Mouse (Mus musculus): Measurements from ENCODE around the gene Hist1h3c. TPM values are rescaled to one million over a fixed set of nuclear protein-coding genes. Genes with fewer than 3 reads are reported as not detected.

Gene Hist1h3c
- polyA plus RNA-seq, 1 experiment = 1.2 TPM

DNA sequence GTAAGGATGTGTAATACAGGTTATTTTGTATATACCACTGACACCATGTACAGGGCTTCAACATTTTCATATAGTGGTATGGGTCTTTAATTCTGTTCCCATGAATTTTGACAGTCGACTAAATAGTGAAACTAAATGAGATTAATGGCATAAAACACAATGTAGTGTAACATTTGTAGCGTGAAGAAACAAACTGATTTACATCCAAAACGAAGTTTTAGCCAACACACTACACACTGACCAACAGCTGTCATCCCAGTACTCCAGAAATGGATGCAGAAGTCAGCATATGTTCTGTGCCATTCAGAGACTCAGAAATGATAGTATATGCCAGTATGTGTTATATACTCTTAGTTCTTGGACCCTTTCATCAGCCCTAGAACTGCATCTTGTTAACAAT lies 12.5 kb upstream of the Hist1h3c start:
- Histone ChIP-seq H3K4me3 (ENCODE audit: insufficient read depth, low read length) (no peak overlapping the region), H3K27ac (ENCODE audit: insufficient read depth, low read depth, low read length) (no peak overlapping the region), H3K4me1 (ENCODE audit: control insufficient read depth, insufficient read depth, low read length) (peaks cover 17% of the 10 kb centered on the region)
- TF ChIP-seq CTCF (IDR thresholded peaks at IDR 0.05; ENCODE audit: low read depth, low read length) (no peak), POLR2A (IDR thresholded peaks at IDR 0.05; ENCODE audit: borderline replicate concordance, low read depth, low read length) (no peak)

DNA sequence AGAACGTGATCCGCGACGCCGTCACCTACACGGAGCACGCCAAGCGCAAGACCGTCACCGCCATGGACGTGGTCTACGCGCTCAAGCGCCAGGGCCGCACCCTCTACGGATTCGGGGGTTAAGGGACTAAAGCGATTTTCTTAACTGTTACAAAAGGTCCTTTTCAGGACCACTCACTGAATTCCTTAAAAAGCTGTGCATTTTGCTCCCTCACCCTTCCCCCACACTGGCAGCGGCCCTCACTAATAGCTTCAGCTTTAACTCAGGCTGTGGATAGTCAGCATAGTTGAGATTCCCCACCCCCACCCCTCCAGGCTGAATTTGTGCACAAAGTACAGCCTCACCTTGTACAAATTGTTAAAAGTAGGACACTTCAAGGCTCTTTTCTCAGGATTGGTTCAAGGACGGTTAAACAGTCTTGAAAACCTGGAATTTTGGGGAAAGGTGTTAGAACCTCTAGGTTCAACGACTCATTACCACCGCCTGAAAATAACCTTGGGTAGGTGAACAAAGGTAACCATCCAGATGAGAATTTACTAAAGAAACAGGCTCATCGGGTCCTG lies 11.9 kb upstream of the Hist1h3c start:
- TF ChIP-seq CTCF (IDR thresholded peaks at IDR 0.05; ENCODE audit: low read depth, low read length) = no peak
- Histone ChIP-seq H3K4me1 (ENCODE audit: control insufficient read depth, insufficient read depth, low read length) (peaks cover 14% of the 10 kb centered on the region), H3K4me3 (ENCODE audit: insufficient read depth, low read length) (peak overlapping the region; percentile 48), H3K27ac (ENCODE audit: insufficient read depth, low read depth, low read length) (peak overlapping the region; percentile 57)

DNA sequence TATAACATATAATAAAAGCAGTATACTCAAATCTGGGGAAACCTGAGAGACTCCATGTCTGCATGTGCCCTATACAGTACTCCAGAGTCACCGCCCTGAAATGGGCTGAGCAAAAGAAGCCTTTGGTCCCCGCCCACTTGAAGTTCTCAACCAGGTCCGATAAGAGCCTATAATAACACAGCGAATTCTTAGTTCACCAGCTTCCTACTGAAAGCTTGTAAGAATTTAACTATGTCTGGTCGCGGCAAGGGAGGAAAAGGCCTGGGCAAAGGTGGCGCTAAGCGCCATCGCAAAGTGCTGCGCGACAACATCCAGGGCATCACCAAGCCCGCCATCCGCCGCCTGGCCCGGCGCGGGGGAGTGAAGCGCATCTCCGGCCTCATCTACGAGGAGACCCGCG lies 11.4 kb upstream of the Hist1h3c start, which contains the start of gene Hist1h4b:
TSS of gene Hist1h4b (plus strand) at position 224 of the 400 bp plus-strand sequence.
- peak within 1 kb of the TSS; percentile 57 for H3K27ac ChIP-seq (ENCODE audit: insufficient read depth, low read depth, low read length)
- peak within 1 kb of the TSS; percentile 48 for H3K4me3 ChIP-seq (ENCODE audit: insufficient read depth, low read length)
- TF ChIP-seq CTCF (IDR thresholded peaks at IDR 0.05; ENCODE audit: low read depth, low read length) (no peak), POLR2A (IDR thresholded peaks at IDR 0.05; ENCODE audit: borderline replicate concordance, low read depth, low read length) (peak; percentile 57; the same call in 1 of the 2 replicates)
- peaks cover 14% of the 10 kb centered on the region for H3K4me1 ChIP-seq (ENCODE audit: control insufficient read depth, insufficient read depth, low read length)

DNA sequence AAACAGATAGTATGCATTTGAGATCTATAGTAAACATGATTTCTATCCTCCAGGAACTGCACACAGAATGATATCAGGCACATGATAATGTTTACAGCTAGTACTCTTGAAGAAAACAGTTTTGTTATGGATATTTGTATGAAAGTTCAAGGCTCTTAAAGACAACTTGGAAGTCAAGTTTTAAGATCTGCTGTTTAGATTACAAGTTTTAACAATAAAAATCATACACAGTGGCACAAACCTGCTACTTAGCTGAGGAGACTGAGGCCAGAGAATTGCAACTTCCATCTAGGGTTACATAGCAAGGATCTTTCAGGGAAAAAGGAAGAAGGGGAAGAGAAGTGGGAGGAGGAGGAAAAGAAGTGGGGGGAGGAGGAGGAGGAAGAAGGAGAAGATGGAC lies 9.6 kb upstream of the Hist1h3c start:
- Histone ChIP-seq H3K27ac (ENCODE audit: insufficient read depth, low read depth, low read length) (peak overlapping the region; percentile 43), H3K4me3 (ENCODE audit: insufficient read depth, low read length) (no peak overlapping the region), H3K4me1 (ENCODE audit: control insufficient read depth, insufficient read depth, low read length) (peaks cover 11% of the 10 kb centered on the region)
- no peak for TF ChIP-seq POLR2A (IDR thresholded peaks at IDR 0.05; ENCODE audit: borderline replicate concordance, low read depth, low read length)
- TF ChIP-seq CTCF (IDR thresholded peaks at IDR 0.05; ENCODE audit: low read depth, low read length) = no peak

GRCm38 (mm10) chr13:23753314-23754078 lies 8.1 kb upstream of the Hist1h3c start:
- Histone ChIP-seq H3K27ac (ENCODE audit: insufficient read depth, low read depth, low read length) (peak overlapping the region; percentile 26; the same call in 1 of the 2 replicates), H3K4me3 (ENCODE audit: insufficient read depth, low read length) (no peak overlapping the region), H3K4me1 (ENCODE audit: control insufficient read depth, insufficient read depth, low read length) (peaks cover 16% of the 10 kb centered on the region)
- TF ChIP-seq POLR2A (IDR thresholded peaks at IDR 0.05; ENCODE audit: borderline replicate concordance, low read depth, low read length) = no peak
- TF ChIP-seq CTCF (IDR thresholded peaks at IDR 0.05; ENCODE audit: low read depth, low read length) = no peak

GRCm38 (mm10) chr13:23752742-23753172 lies 7.4 kb upstream of the Hist1h3c start:
- Histone ChIP-seq H3K4me1 (ENCODE audit: control insufficient read depth, insufficient read depth, low read length) (peaks cover 20% of the 10 kb centered on the region), H3K27ac (ENCODE audit: insufficient read depth, low read depth, low read length) (peak overlapping the region; percentile 80), H3K4me3 (ENCODE audit: insufficient read depth, low read length) (peak overlapping the region; percentile 58)
- TF ChIP-seq POLR2A (IDR thresholded peaks at IDR 0.05; ENCODE audit: borderline replicate concordance, low read depth, low read length) = no peak
- TF ChIP-seq CTCF (IDR thresholded peaks at IDR 0.05; ENCODE audit: low read depth, low read length) = no peak

GRCm38 (mm10) chr13:23752067-23752741 lies 6.8 kb upstream of the Hist1h3c start, which contains the start of gene Hist1h3b:
TSS of gene Hist1h3b (plus strand) at chr13:23752267.
- H3K27ac ChIP-seq (ENCODE audit: insufficient read depth, low read depth, low read length) = peak within 1 kb of the TSS; percentile 96
- H3K4me3 ChIP-seq (ENCODE audit: insufficient read depth, low read length) = peak within 1 kb of the TSS; percentile 63
- H3K4me1 ChIP-seq (ENCODE audit: control insufficient read depth, insufficient read depth, low read length) = peaks cover 21% of the 10 kb centered on the region

GRCm38 (mm10) chr13:23751478-23751956 lies 6.1 kb upstream of the Hist1h3c start:
- TF ChIP-seq CTCF (IDR thresholded peaks at IDR 0.05; ENCODE audit: low read depth, low read length) (no peak), POLR2A (IDR thresholded peaks at IDR 0.05; ENCODE audit: borderline replicate concordance, low read depth, low read length) (no peak)
- peak overlapping the region; percentile 63 for H3K4me3 ChIP-seq (ENCODE audit: insufficient read depth, low read length)
- H3K27ac ChIP-seq (ENCODE audit: insufficient read depth, low read depth, low read length) = peak overlapping the region; percentile 96
- peaks cover 21% of the 10 kb centered on the region for H3K4me1 ChIP-seq (ENCODE audit: control insufficient read depth, insufficient read depth, low read length)

DNA sequence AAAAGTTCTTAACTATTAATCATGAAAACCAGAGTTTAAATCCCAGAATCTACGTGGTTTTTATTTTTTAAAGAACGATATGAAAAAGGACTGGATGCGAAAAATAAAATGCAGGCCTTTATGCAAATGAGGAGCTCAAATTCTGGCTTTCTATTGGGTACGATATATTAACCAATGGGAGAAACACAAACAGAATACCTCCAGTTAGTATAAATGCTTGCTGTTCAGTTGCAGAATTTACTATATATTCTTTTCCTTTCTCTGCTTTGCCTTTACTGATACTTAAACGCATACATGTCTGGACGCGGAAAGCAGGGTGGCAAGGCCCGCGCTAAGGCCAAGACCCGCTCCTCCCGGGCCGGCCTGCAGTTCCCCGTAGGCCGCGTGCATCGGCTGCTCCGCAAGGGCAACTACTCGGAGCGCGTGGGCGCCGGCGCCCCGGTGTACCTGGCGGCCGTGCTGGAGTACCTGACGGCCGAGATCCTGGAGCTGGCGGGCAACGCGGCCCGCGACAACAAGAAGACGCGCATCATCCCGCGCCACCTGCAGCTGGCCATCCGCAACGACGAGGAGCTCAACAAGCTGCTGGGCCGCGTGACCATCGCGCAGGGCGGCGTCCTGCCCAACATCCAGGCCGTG lies 5.6 kb upstream of the Hist1h3c start, which contains the start of gene Hist1h2ab:
TSS of gene Hist1h2ab (plus strand) at position 288 of the 639 bp plus-strand sequence.
- Histone ChIP-seq H3K4me1 (ENCODE audit: control insufficient read depth, insufficient read depth, low read length) (peaks cover 21% of the 10 kb centered on the region), H3K4me3 (ENCODE audit: insufficient read depth, low read length) (peak within 1 kb of the TSS; percentile 63), H3K27ac (ENCODE audit: insufficient read depth, low read depth, low read length) (peak within 1 kb of the TSS; percentile 96)

Data from bone marrow macrophage, adult 2 months (primary cell).